Mouse (Mus musculus) hindbrain, postnatal 0 days (tissue): Measurements from ENCODE around the gene Cyp4f17. TPM values are rescaled to one million over a fixed set of nuclear protein-coding genes. Genes with fewer than 3 reads are reported as not detected.
A peak's percentile ranks its signal among the peaks of the same experiment; 100 is the strongest.
"Not testable (repeated sequence)": the region's sequence is repeated elsewhere in the genome, so short reads cannot be mapped to it uniquely, and the experiment has no call there.

Experiments used
- ATAC-seq: fragments of 200-750 bp; cut with Nextera tagmentation; 2 replicates; pipeline ENCODE4 v1.8.0; 2017; ENCODE audit warnings: mild to moderate bottlenecking, moderate TSS enrichment, moderate library complexity
- DNase-seq: peaks from one replicate; pipeline ENCODE4 v3.0.0-alpha.2; 2015; ENCODE audit warnings: low spot score
- H3K27ac ChIP-seq: fragments of 300-500 bp; sonication (generic); 2 replicates; pipeline ENCODE4 v1.5.1; 2014; ENCODE audit warnings: mild to moderate bottlenecking
- H3K27me3 ChIP-seq: fragments of 300-500 bp; sonication (generic); 2 replicates; pipeline ENCODE4 v1.6.1; 2014; ENCODE audit warnings: low read length, mixed read lengths; ENCODE audit not compliant: insufficient read depth
- H3K36me3 ChIP-seq: fragments of 300-500 bp; sonication (generic); 2 replicates; pipeline ENCODE4 v1.6.1; 2014; ENCODE audit warnings: low read length, mixed read lengths; ENCODE audit not compliant: insufficient read depth
- H3K4me1 ChIP-seq: fragments of 300-500 bp; sonication (generic); 2 replicates; pipeline ENCODE4 v1.6.1; 2014; ENCODE audit warnings: antibody characterized with exemption, low read length, mixed read lengths; ENCODE audit not compliant: insufficient read depth
- H3K4me2 ChIP-seq: fragments of 300-500 bp; sonication (generic); 2 replicates; pipeline ENCODE4 v1.6.1; 2014; ENCODE audit warnings: low read depth, mild to moderate bottlenecking, low read length, moderate library complexity, mixed read lengths
- H3K4me3 ChIP-seq: fragments of 300-500 bp; sonication (generic); 2 replicates; pipeline ENCODE4 v1.5.1; 2014; ENCODE audit warnings: low read length
- H3K9ac ChIP-seq: fragments of 300-500 bp; sonication (generic); replicated peaks from 2 replicates; pipeline ENCODE4 v1.6.1; 2014; ENCODE audit warnings: mild to moderate bottlenecking, low read length, moderate library complexity, mixed read lengths
- H3K9me3 ChIP-seq: fragments of 300-500 bp; sonication (generic); 2 replicates; pipeline ENCODE4 v1.6.1; 2016; ENCODE audit warnings: low read length, mixed read lengths
- CTCF ChIP-seq: IDR thresholded peaks from 2 replicates; pipeline ENCODE4 v1.5.1; 2016; ENCODE audit warnings: antibody characterized with exemption, control low read depth, low read depth
- WGBS: fragments of 180-500 bp; shearing (Covaris S2); extraction: QIAGEN DNeasy Blood & Tissue Kit; methylation state at CpG from one replicate; pipeline ENCODE4 v1.1.7; 2014; 5-methylcytosine and 5-hydroxymethylcytosine counted together
- polyA plus RNA-seq: library from polyadenylated mRNA; unstranded; fragments of >200 nt; fragmentation: Nextera tagmentation; extraction: Ambion mirVana; gene quantifications from 2 replicates; pipeline ENCODE4 v1.2.1, GENCODE M21; 2015
- total RNA-seq: library from RNA; depleted of rRNA; stranded (reverse); fragments of >200 nt; gene quantifications from 2 replicates; pipeline ENCODE4 v1.2.3, GENCODE M21; 2014

Cyp4f17 gene
- total and polyA plus RNA-seq, 2 experiments from 2014 or later, result 8.6 to 11.5 TPM

- peak; percentile 70 for TF ChIP-seq CTCF
- DNase-seq, result peak; percentile 68
- Histone ChIP-seq H3K4me1 (0 out of 2 replicates have a peak, but pooled peaks cover 3% of the 10 kb centered on the region), H3K36me3 (no peaks in the 10 kb centered on the region), H3K9ac (no peak overlapping the region), H3K4me2 (no peak overlapping the region), H3K27me3 (no peaks in the 10 kb centered on the region), H3K9me3 (no peaks in the 10 kb centered on the region), H3K27ac (no peak overlapping the region), H3K4me3 (no peak overlapping the region)
- WGBS, result 11% methylated on average over 8 of the region's 8 CpGs
- peak; percentile 71 for ATAC-seq
Observed at GRCm38 (mm10) chr17:32479554-32480506, 26.0 kb upstream of the Cyp4f17 start.

GRCm38 (mm10) chr17:32481766-32482165 is 24.1 kb upstream of the Cyp4f17 start:
- no peak for TF ChIP-seq CTCF
- H3K4me2 ChIP-seq, result no peak overlapping the region
- ATAC-seq (no peak), DNase-seq (no peak)
- H3K27ac ChIP-seq, result no peak overlapping the region
- 0 out of 2 replicates have a peak, but pooled peaks cover 3% of the 10 kb centered on the region for H3K4me1 ChIP-seq
- H3K9me3 ChIP-seq, result no peaks in the 10 kb centered on the region
- H3K27me3 ChIP-seq, result no peaks in the 10 kb centered on the region
- no peak overlapping the region for H3K4me3 ChIP-seq
- no peaks in the 10 kb centered on the region for H3K36me3 ChIP-seq
- no peak overlapping the region for H3K9ac ChIP-seq
- WGBS, result 85% methylated on average over 14 of the region's 14 CpGs

DNA sequence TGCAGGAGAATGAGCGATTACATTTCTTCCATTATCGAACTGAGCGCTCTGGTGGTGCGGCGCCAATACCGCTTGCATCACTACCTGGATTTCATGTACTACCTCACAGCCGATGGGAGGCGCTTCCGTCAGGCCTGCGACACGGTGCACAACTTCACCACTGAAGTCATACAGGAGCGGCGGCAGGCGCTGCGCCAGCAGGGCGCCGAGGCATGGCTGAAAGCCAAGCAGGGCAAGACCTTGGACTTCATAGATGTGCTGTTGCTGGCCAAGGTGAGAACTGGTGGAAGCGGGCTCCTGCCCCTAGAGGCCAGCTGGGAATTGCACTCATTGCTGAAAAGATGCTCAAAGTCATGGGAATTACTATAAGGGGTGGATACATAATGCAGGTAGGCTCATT is 22.6 kb upstream of the Cyp4f17 start:
- TF ChIP-seq CTCF, result peak; percentile 85
- Histone ChIP-seq H3K36me3 (no peaks in the 10 kb centered on the region), H3K27me3 (no peaks in the 10 kb centered on the region), H3K4me1 (0 out of 2 replicates have a peak, but pooled peaks cover 3% of the 10 kb centered on the region), H3K4me3 (peak overlapping the region; percentile 21), H3K9me3 (no peaks in the 10 kb centered on the region), H3K27ac (peak overlapping the region; percentile 36; the same call in 1 of the 2 replicates), H3K9ac (no peak overlapping the region), H3K4me2 (peak overlapping the region; percentile 50)
- ATAC-seq, result peak; percentile 86
- peak; percentile 86 for DNase-seq
- WGBS, result 12% methylated on average over 18 of the region's 18 CpGs

GRCm38 (mm10) chr17:32492349-32492980 is 13.4 kb upstream of the Cyp4f17 start:
- DNase-seq, result peak; percentile 44
- H3K9ac ChIP-seq, result no peak overlapping the region

DNA sequence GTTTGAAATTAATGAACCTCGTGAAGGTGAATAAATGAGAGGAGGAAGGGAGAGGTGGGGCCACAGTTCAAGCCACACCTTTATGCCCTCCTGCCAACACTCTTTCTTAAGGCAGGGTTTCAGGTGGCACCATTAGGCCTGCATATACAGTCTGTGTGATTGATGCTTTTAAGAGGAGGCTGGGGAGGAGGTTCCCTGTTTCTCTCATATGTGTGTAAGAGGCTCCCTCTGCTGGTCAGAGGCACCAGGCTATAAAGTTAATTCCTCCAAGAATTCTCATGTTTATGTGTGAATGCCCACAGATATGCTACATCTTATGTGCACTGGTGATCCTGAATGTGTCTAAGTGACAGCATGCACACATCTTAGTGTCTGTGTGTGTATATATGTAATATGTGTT is 11.2 kb upstream of the Cyp4f17 start:
- Histone ChIP-seq H3K27ac (no peak overlapping the region), H3K27me3 (no peaks in the 10 kb centered on the region), H3K4me1 (no peaks in the 10 kb centered on the region), H3K9me3 (no peaks in the 10 kb centered on the region), H3K4me2 (no peak overlapping the region), H3K9ac (no peak overlapping the region), H3K4me3 (no peak overlapping the region), H3K36me3 (no peaks in the 10 kb centered on the region)
- WGBS, result 68% methylated on average over 1 of the region's 1 CpGs
- peak; percentile 89 for TF ChIP-seq CTCF
- DNase-seq, result peak; percentile 89
- ATAC-seq, result peak; percentile 63; the same call in 1 of the 2 replicates

More at GRCm38 (mm10) chr17:32492349-32492980, 13.4 kb upstream of the Cyp4f17 start:
- H3K4me1 ChIP-seq, result no peaks in the 10 kb centered on the region
- ATAC-seq, result peak; percentile 73
- WGBS, result 12% methylated on average over 30 of the region's 30 CpGs
- H3K27ac ChIP-seq, result no peak overlapping the region
- H3K4me3 ChIP-seq, result peak overlapping the region; percentile 8
- no peaks in the 10 kb centered on the region for H3K27me3 ChIP-seq
- H3K9me3 ChIP-seq, result no peaks in the 10 kb centered on the region
- H3K36me3 ChIP-seq, result no peaks in the 10 kb centered on the region
- TF ChIP-seq CTCF, result no peak
- peak overlapping the region; percentile 43 for H3K4me2 ChIP-seq

GRCm38 (mm10) chr17:32500511-32500910 is 5.3 kb upstream of the Cyp4f17 start:
- not testable (repeated sequence) for H3K9ac ChIP-seq, H3K4me2 ChIP-seq, H3K27ac ChIP-seq, ATAC-seq, H3K27me3 ChIP-seq, H3K4me1 ChIP-seq, H3K4me3 ChIP-seq, DNase-seq, H3K9me3 ChIP-seq, H3K36me3 ChIP-seq
- WGBS, result 83% methylated on average over 4 of the region's 4 CpGs
